Mouse (Mus musculus) hindbrain, embryonic 11.5 days (tissue): ENCODE measurements around the gene Ntrk3. TPM values are rescaled to one million over a fixed set of nuclear protein-coding genes. Genes with fewer than 3 reads are reported as not detected.

ENCODE experiments used
- ATAC-seq: fragments of 200-750 bp; cut with Nextera tagmentation; 2 replicates; pipeline ENCODE4 v1.8.0; 2017; ENCODE audit warnings: mild to moderate bottlenecking, moderate TSS enrichment, moderate library complexity; ENCODE audit not compliant: low FRiP score
- DNase-seq: peaks from one replicate; pipeline ENCODE4 v3.0.0-alpha.2; 2015; ENCODE audit warnings: low spot score
- H3K27ac ChIP-seq: fragments of 300-500 bp; sonication (generic); 2 replicates; pipeline ENCODE4 v1.5.1; 2014; ENCODE audit warnings: mild to moderate bottlenecking, low read depth, low read length
- H3K27me3 ChIP-seq: fragments of 300-500 bp; sonication (generic); 2 replicates; pipeline ENCODE4 v1.6.1; 2014; ENCODE audit warnings: mild to moderate bottlenecking, low read length, moderate library complexity, mixed read lengths; ENCODE audit not compliant: control insufficient read depth, insufficient read depth
- H3K36me3 ChIP-seq: fragments of 300-500 bp; sonication (generic); 2 replicates; pipeline ENCODE4 v1.6.1; 2014; ENCODE audit warnings: mild to moderate bottlenecking, low read length, moderate library complexity, mixed read lengths; ENCODE audit not compliant: control insufficient read depth, insufficient read depth
- H3K4me1 ChIP-seq: fragments of 300-500 bp; sonication (generic); replicated peaks from 2 replicates; pipeline ENCODE4 v1.6.1; 2014; ENCODE audit warnings: low read length, mixed read lengths; ENCODE audit not compliant: control insufficient read depth, insufficient read depth
- H3K4me2 ChIP-seq: fragments of 300-500 bp; sonication (generic); replicated peaks from 2 replicates; pipeline ENCODE4 v1.6.1; 2014; ENCODE audit warnings: mild to moderate bottlenecking, low read depth, low read length
- H3K4me3 ChIP-seq: fragments of 300-500 bp; sonication (generic); 2 replicates; pipeline ENCODE4 v1.5.1; 2014; ENCODE audit warnings: low read depth, low read length
- H3K9ac ChIP-seq: fragments of 300-500 bp; sonication (generic); 2 replicates; pipeline ENCODE4 v1.6.1; 2014; ENCODE audit warnings: low read depth, low read length
- H3K9me3 ChIP-seq: fragments of 300-500 bp; sonication (generic); 2 replicates; pipeline ENCODE4 v1.6.1; 2016; ENCODE audit warnings: low read length; ENCODE audit not compliant: control insufficient read depth
- WGBS: fragments of 180-500 bp; shearing (Covaris S2); extraction: QIAGEN DNeasy Blood & Tissue Kit; methylation state at CpG from one replicate; pipeline ENCODE4 v1.1.7; 2014; 5-methylcytosine and 5-hydroxymethylcytosine counted together
- polyA plus RNA-seq: library from polyadenylated mRNA; unstranded; fragments of >200 nt; fragmentation: Nextera tagmentation; extraction: Ambion mirVana; gene quantifications from 2 replicates; pipeline ENCODE4 v1.2.1, GENCODE M21; 2014

Ntrk3 gene
- polyA plus RNA-seq, 1 experiment from 2014 or later: 8.0 TPM

DNA sequence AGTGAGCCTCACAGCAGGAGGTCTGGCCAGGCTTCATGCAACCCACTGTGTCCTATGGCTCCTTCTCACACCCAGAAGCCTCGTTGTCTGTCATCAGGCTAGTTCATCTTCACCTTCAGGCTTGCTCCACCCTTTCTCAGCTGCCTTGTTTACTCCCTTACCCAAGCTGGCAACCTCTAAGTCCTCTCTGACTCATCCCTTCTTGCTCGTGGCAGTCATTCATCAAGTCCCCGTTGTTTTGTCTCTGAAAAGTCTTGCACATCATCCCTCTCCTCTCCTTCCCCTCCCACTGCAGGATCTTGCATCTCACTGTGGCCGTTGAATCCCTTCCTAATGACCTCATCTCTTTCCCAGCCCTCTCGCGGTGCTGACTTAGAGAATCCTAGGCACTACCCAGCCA lies 35.1 kb downstream of the Ntrk3 start:
- Histone ChIP-seq H3K27me3 (no peaks in the 10 kb centered on the region), H3K9ac (no peak overlapping the region), H3K4me1 (no peaks in the 10 kb centered on the region), H3K27ac (no peak overlapping the region), H3K4me3 (no peak overlapping the region), H3K36me3 (no peaks in the 10 kb centered on the region), H3K4me2 (no peak overlapping the region), H3K9me3 (no peaks in the 10 kb centered on the region)
- no peak for DNase-seq
- no peak for ATAC-seq
- WGBS: 68% methylated on average over 6 of the region's 6 CpGs

DNA sequence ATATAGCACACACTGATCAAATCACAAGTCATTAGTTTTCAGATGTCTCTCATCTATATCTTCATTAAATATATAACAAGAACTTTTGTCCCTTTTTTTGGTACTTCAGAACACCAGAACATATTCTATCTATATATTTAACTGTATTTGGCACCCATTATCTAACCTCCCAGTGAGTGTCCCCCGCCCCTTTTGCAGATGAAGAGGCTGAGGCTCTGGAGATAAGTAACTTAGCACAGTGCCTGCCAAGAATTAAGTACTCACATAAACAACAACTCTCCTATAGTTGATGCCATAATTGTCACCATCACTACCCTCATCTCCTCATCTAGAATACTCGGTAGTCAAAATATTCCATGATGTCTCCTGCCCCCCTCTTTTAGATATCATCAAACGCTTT lies 42.6 kb downstream of the Ntrk3 start:
- Histone ChIP-seq H3K4me1 (no peaks in the 10 kb centered on the region), H3K36me3 (no peaks in the 10 kb centered on the region), H3K27me3 (no peaks in the 10 kb centered on the region), H3K9me3 (no peaks in the 10 kb centered on the region), H3K9ac (no peak overlapping the region), H3K4me3 (no peak overlapping the region), H3K27ac (no peak overlapping the region), H3K4me2 (no peak overlapping the region)
- 86% methylated on average over 3 of the region's 3 CpGs for WGBS
- ATAC-seq (no peak), DNase-seq (no peak)

DNA sequence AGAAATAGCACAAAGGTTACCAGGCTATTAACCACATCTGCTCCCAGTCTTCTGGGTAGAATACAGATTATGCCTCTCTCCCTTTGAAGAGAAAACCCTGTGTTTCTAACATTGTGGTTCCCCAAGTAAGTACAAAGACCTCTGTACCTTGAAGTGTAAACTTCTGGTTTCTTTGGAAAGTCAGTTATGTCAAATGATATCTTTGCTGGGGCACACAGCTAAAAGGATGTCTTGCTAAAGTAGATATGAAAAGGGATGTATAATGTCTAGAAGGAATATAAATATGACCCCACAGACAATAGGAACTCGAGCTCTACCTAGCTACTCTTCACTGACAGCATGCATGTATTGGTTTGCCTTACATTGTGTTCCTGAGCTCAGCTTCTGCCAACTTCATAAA lies 44.7 kb downstream of the Ntrk3 start:
- ATAC-seq (no peak), DNase-seq (no peak)
- H3K27me3 ChIP-seq: no peaks in the 10 kb centered on the region
- WGBS: 69% methylated on average over 1 of the region's 1 CpGs
- no peak overlapping the region for H3K4me2 ChIP-seq
- no peak overlapping the region for H3K4me3 ChIP-seq
- no peak overlapping the region for H3K27ac ChIP-seq
- H3K36me3 ChIP-seq: no peaks in the 10 kb centered on the region
- H3K9me3 ChIP-seq: no peaks in the 10 kb centered on the region
- H3K9ac ChIP-seq: no peak overlapping the region
- H3K4me1 ChIP-seq: no peaks in the 10 kb centered on the region

DNA sequence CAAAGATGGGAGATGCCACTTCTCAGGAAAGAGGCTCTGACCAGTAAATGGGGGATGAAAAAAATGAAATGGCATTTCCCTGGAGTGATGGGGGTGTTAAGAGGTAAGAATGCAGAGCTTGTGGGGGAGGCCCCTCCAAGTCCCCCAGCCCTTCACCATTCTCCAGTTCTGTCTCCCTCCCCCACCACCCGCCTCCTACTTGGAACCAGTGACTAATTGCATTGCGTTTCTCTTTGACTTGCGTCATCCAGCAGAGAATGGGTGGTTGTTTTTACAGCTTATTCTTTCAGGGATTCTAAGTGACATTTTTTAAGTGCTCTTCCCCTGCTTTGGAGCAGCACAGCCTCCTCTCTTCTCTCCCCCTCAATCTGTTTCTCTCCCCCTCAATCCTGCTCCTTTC lies 46.9 kb downstream of the Ntrk3 start:
- Histone ChIP-seq H3K4me2 (no peak overlapping the region), H3K27ac (no peak overlapping the region), H3K4me1 (no peaks in the 10 kb centered on the region), H3K27me3 (no peaks in the 10 kb centered on the region), H3K4me3 (no peak overlapping the region), H3K36me3 (no peaks in the 10 kb centered on the region), H3K9me3 (no peaks in the 10 kb centered on the region), H3K9ac (no peak overlapping the region)
- DNase-seq (no peak), ATAC-seq (no peak)
- 58% methylated on average over 3 of the region's 3 CpGs for WGBS

DNA sequence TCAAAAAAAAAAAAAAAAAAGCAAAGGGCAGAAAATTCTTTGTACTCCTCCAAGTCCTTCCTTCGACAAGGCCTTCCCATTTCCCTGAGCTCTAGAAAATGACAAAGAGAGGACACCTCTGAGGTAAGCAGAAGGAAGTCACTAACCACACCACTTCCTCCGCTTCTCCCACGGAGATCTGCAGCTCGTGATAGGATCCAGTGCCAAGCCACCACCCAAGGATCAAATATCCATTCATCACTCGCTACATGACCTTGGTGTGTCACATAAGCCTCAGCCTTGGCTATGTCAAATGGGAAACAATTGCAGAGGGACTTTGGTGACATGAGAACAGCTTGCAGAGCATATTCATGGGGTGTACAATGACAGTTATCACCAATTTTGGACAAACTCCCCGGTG lies 52.9 kb downstream of the Ntrk3 start:
- H3K27me3 ChIP-seq: no peaks in the 10 kb centered on the region
- no peak for ATAC-seq
- no peak overlapping the region for H3K27ac ChIP-seq
- no peaks in the 10 kb centered on the region for H3K4me1 ChIP-seq
- H3K9ac ChIP-seq: no peak overlapping the region
- WGBS: 82% methylated on average over 6 of the region's 6 CpGs
- no peak overlapping the region for H3K4me2 ChIP-seq
- DNase-seq: no peak
- no peaks in the 10 kb centered on the region for H3K36me3 ChIP-seq
- H3K9me3 ChIP-seq: no peaks in the 10 kb centered on the region
- no peak overlapping the region for H3K4me3 ChIP-seq

DNA sequence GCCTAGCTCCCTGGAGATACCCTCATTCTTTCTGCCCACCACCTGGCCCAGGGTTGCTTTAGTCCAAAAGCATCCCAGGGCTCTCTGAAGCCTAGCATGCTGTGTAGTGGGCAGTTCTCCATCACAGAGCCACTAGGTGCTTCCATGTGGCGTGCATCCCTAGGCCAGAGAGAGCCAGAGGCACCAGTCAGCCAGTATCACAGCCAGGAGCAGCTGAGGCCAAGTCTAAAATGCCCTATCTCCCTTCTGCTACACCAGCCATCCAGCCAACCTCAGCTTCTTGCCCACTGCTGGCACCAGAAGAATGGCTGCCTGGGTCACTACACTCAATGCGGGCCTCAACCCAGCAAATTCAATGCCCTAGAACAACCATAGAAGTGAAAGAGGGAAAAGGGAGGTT lies 56.9 kb downstream of the Ntrk3 start:
- Histone ChIP-seq H3K9ac (no peak overlapping the region), H3K4me2 (no peak overlapping the region), H3K27ac (no peak overlapping the region), H3K27me3 (no peaks in the 10 kb centered on the region), H3K9me3 (no peaks in the 10 kb centered on the region), H3K4me3 (no peak overlapping the region), H3K36me3 (no peaks in the 10 kb centered on the region), H3K4me1 (no peaks in the 10 kb centered on the region)
- ATAC-seq (no peak), DNase-seq (no peak)
- 81% methylated on average over 2 of the region's 2 CpGs for WGBS

DNA sequence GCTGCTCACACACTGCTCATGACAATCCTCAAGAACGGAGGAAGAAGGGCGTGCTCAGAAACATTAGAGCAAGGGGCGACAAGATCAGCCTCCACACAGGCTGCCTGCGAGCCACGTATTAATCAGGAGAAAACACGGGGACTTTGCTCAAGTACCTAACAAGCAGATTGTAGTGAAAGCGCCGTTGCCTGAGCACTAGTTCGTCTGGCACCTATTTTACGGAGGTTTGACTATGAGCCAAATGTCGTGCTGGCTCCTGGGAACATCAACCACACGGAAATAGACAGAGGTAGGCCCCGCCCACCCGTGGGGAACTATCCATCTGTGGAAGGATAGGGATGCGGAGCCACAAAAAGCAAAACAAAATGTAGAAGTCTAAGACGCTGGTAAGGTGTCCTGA lies 68.4 kb downstream of the Ntrk3 start:
- no peak for ATAC-seq
- H3K9ac ChIP-seq: no peak overlapping the region
- no peaks in the 10 kb centered on the region for H3K27me3 ChIP-seq
- no peak overlapping the region for H3K27ac ChIP-seq
- no peak overlapping the region for H3K4me3 ChIP-seq
- no peaks in the 10 kb centered on the region for H3K9me3 ChIP-seq
- no peaks in the 10 kb centered on the region for H3K36me3 ChIP-seq
- no peak for DNase-seq
- H3K4me2 ChIP-seq: no peak overlapping the region
- no peaks in the 10 kb centered on the region for H3K4me1 ChIP-seq
- 91% methylated on average over 16 of the region's 16 CpGs for WGBS

DNA sequence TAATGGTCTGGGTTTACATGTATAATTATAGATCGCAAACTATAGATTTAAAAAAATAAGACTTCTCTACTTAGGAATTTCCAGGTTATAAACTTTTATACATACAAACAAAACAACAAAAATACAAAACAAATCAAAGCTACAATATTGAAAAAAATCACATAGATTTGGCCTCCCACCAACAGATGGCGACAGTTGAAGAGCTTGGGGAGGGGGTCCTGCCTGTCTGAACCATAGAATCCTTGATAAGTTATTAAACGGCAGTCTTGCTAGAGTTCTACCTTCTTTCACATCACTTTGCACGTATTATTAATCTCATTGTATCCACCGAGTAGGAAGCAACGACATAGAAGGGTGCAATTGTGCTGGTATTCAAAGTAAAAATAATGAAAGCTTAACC lies 68.9 kb downstream of the Ntrk3 start:
- DNase-seq (no peak), ATAC-seq (no peak)
- H3K4me3 ChIP-seq: no peak overlapping the region
- no peaks in the 10 kb centered on the region for H3K36me3 ChIP-seq
- H3K4me2 ChIP-seq: no peak overlapping the region
- no peak overlapping the region for H3K27ac ChIP-seq
- no peaks in the 10 kb centered on the region for H3K9me3 ChIP-seq
- H3K9ac ChIP-seq: no peak overlapping the region
- H3K4me1 ChIP-seq: no peaks in the 10 kb centered on the region
- 91% methylated on average over 6 of the region's 6 CpGs for WGBS
- H3K27me3 ChIP-seq: no peaks in the 10 kb centered on the region

DNA sequence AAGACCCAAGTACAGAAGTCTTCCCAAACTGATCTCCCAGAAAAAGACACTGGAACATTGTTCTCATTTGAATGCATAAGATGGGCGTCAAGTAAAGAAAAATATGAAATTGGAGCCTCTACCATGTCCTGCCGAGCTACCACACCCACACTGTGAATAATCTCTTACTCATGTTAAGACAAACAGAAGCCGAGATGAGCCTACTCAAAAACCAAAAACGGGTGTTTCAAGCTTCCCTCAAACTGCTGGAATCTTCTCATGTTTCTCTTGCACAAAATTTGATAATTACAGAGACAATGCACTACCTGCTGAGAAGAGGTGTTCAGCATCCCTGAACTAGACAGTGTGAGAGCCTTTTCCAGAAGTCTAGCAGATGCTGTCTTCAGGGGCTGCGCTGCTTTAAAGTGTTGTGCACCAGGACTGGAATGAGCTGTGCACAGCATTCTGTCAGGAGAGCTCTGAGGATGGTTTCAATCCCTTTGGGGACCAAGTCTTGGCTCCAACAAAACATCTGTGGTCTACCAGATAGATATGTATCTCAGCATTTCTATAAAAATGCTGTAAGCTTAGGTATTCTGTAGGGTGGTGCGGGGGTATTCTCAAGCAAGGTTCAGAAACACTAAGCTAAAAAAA lies 69.7 kb downstream of the Ntrk3 start:
- H3K27ac ChIP-seq: no peak overlapping the region
- no peaks in the 10 kb centered on the region for H3K36me3 ChIP-seq
- no peaks in the 10 kb centered on the region for H3K4me1 ChIP-seq
- no peak overlapping the region for H3K4me3 ChIP-seq
- H3K27me3 ChIP-seq: no peaks in the 10 kb centered on the region
- DNase-seq: no peak
- no peak overlapping the region for H3K4me2 ChIP-seq
- ATAC-seq: no peak
- H3K9me3 ChIP-seq: no peaks in the 10 kb centered on the region
- 88% methylated on average over 6 of the region's 6 CpGs for WGBS
- H3K9ac ChIP-seq: no peak overlapping the region
